In the genomic region with DNA sequence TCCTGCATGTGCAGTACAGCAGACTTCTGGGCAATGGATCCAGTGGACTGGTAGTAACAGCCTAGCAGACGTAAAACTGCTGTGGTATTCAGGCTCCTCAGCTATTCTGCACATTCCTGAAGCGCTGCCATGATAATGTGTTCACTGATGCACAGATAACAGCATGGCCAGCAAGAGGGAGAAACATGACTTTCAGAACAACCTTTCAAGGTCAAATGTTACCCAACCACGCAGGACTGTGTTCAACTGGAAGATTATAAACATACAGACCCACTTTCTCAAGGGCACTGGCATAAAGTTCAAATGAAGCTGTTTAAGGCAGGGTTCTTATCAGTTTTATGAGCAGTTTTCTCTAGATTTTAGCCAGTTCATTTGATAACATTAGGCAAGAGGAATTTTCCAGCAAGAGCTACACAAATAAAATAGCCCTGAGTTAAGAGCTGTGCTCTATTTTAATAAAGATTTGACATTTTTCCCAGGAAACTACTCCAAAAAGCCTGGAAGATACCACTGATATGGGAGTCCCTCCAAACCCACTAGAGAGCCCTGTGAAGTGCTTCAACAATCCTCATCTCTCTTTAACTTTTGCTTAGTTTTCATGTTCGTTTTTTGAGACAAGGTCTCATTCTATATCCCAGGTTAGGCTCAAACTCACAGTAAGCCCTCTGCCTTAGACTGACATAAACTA, we compare ENCODE assay signal across 10 mouse cellular contexts.
A peak's percentile ranks its signal among the peaks of the same experiment; 100 is the strongest.
DNase-seq lines count a peak whose midpoint lies in the region; ATAC-seq lines count a peak whose summit lies in the region.
"Had no signal": no experiment of that assay in that cellular context is flagged by ENCODE, and none has a peak within 500 bp of the region (broad histone marks: within the 10 kb centered on the region; RNA-seq: fewer than 3 reads in every experiment).

No protein-coding gene starts in this region.

- no peak overlapping the region for H3K4me3 ChIP-seq in midbrain, embryonic 11.5 days (ENCODE audit: low read depth, low read length)
- no peak overlapping the region for H3K4me3 ChIP-seq in midbrain, embryonic 15.5 days
- H3K4me3 ChIP-seq: megakaryocyte, embryonic 14.5 days had no signal

- no peaks in the 10 kb centered on the region for H3K27me3 ChIP-seq in midbrain, embryonic 11.5 days (ENCODE audit: control insufficient read depth, insufficient read depth, low read length)
- H3K27me3 ChIP-seq in midbrain, embryonic 15.5 days (replicated peaks) = no peaks in the 10 kb centered on the region
- H3K27me3 ChIP-seq: megakaryocyte, embryonic 14.5 days had no signal

- H3K9me3 ChIP-seq in midbrain, embryonic 11.5 days (ENCODE audit: control insufficient read depth, low read length) = no peaks in the 10 kb centered on the region
- H3K9me3 ChIP-seq in midbrain, embryonic 15.5 days = no peaks in the 10 kb centered on the region
- H3K9me3 ChIP-seq: megakaryocyte, embryonic 14.5 days had no signal

- no peaks in the 10 kb centered on the region for H3K36me3 ChIP-seq in midbrain, embryonic 11.5 days (ENCODE audit: control insufficient read depth, insufficient read depth, low read length)
- H3K36me3 ChIP-seq in midbrain, embryonic 15.5 days (replicated peaks) = no peaks in the 10 kb centered on the region

- no peaks in the 10 kb centered on the region for H3K4me1 ChIP-seq in midbrain, embryonic 11.5 days (ENCODE audit: control insufficient read depth, insufficient read depth, low read length)
- no peaks in the 10 kb centered on the region for H3K4me1 ChIP-seq in midbrain, embryonic 15.5 days

- H3K27ac ChIP-seq in midbrain, embryonic 11.5 days (ENCODE audit: low read depth, low read length) = no peak overlapping the region
- no peak overlapping the region for H3K27ac ChIP-seq in midbrain, embryonic 15.5 days
- H3K27ac ChIP-seq: hindbrain, postnatal 0 days had no signal

- DNase-seq in midbrain, embryonic 11.5 days (ENCODE audit: low spot score, missing footprints) = peak; percentile 81
- peak; percentile 54 for DNase-seq in adrenal gland, postnatal 14 days
- peak; percentile 71 for DNase-seq in kidney, postnatal 14 days
- peak; percentile 40 for DNase-seq in retina, postnatal 1 day
- DNase-seq in right cerebral cortex, postnatal 14 days = no peak

- no peak overlapping the region for H3K4me2 ChIP-seq in midbrain, embryonic 11.5 days
- no peak overlapping the region for H3K4me2 ChIP-seq in midbrain, embryonic 15.5 days

- WGBS in midbrain, embryonic 11.5 days = 54% methylated on average over 4 of the region's 4 CpGs
- WGBS in midbrain, embryonic 15.5 days = 54% methylated on average over 4 of the region's 4 CpGs

- ATAC-seq in midbrain, embryonic 11.5 days (ENCODE audit: low FRiP score) = peak; percentile 38; the same call in 1 of the 2 replicates
- no peak for ATAC-seq in midbrain, embryonic 15.5 days (replicated peaks)
- ATAC-seq in erythroid progenitor cell, adult 5-6 weeks (replicated peaks; ENCODE audit: low FRiP score, poor library complexity, severe bottlenecking) = no peak
- no peak for ATAC-seq in activated CD4-positive, CD25-positive, alpha-beta regulatory T cell, adult 4 months
- ATAC-seq: hindbrain, postnatal 0 days had no signal

- no peak overlapping the region for H3K9ac ChIP-seq in midbrain, embryonic 11.5 days (ENCODE audit: low read length)
- H3K9ac ChIP-seq in midbrain, embryonic 15.5 days = no peak overlapping the region
